Mouse (Mus musculus) urinary bladder, postnatal 25 days (tissue): ENCODE data around the gene Marveld3.

Source experiments
- DNase-seq: peaks from one replicate; pipeline ENCODE4 v3.0.0; 2022; ENCODE audit warnings: low spot score

Marveld3 gene

DNA sequence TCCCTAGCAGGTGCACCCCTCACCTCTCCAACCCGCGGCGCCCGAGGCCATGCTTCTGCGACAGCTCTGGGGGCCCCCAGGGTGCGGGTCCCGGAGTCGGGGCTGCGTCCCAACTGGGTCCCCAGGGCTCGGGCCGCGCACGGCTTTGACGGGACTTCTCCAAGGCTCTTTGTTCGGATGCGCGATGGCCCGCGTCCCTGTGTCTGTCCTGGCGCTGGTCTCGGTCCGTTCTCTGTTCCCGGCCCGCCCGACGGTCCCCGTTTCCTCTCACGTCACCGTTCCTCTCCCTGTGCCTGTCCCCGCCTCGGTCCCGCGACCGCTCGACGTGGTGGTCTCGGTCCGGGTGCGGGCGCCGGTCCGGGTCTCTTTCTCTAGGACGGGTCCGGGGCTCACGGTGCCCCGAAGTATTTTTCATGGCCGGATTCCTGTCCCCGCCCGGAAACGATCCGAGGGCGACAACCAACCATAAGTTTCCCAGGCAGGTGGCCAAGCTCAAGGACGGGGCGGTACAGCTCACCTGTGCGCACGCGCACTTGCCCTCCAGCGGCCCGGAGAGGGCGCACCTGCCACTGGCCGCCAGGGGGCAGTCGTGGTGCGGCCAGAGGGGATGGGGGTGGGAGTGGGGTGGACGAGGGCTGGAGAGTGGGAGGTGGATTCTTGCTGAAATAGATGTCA, at the start of gene Marveld3:
Gene Marveld3, minus strand, starts transcription at position 511 of the 675 bp plus-strand sequence.
- DNase-seq = peak; percentile 67

DNA sequence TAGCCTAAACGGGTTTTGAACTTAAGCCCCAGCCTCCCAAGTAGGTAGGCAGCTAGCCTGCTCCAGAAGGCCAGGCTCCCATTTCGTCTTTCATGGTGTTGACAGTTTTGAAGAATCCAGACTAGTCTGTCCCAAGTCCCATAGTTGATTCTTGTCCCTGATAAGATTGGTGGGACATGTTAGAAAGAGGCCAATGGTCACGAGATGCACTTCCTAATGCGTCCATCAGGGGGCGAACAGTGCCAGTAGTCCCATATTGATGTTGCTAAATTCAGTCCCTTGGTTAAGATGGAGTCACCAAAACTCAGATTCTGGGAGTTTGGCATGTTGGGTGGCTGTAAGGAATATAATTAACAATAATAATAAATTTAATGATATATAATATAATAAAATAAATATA, 48.9 kb upstream of the Marveld3 start:
- DNase-seq = peak; percentile 35

DNA sequence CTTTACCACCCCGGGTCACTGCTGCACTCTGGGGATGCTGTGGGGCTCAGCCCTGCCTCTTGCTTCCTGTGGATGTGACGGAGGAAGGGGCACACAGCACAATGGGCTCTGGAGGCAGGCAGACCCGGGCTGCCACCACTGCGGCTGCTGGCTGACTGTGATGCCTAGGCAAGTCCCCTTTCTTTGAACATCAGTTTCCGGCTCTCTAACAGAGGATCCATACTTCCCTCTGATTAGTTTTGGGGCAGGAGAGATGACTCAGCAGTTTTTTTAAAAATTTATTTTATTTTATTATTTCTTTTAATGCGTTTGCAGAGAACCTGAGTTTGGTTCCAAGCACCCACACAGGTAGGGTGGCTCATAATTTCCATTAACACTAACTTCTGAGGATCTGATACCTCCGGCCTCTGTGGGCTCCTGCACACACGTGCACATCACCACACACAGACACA, 47.0 kb upstream of the Marveld3 start:
- no peak for DNase-seq

DNA sequence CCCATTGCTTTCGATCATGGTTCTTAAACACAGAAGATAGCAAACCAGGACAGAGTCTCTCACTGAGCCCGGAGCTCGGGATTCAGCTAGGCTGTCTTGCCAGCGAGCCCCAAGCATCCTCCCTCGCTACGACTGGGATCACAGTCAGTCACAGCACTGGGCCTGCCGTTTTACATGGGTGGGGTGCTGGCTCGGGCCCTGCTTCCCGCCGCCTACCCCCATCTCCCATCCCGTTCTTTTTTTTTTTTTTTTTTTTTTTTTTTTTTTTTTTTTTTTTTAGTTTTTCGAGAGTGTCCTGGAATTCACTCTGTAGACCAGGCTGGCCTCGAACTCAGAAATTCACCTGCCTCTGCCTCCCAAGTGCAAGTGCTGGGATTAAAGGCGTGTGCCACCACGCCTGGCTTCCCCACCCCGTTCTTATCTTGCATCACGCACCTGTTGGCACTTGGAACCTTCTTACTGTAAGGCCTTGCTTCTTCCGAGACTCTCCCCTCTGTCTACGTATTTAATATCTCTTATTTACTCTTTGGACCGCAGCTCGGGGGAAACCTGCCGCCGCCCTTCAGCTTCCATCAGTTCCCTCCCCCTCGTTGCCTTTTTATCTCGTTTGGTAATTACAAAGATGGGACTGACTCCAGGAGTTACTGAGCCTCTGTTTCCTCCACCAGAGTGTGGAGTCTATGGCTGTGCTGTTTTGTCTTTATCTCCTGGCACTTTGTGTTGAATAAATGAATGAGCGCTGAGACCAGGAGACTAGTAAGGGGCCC, 46.4 kb upstream of the Marveld3 start:
- no peak for DNase-seq

DNA sequence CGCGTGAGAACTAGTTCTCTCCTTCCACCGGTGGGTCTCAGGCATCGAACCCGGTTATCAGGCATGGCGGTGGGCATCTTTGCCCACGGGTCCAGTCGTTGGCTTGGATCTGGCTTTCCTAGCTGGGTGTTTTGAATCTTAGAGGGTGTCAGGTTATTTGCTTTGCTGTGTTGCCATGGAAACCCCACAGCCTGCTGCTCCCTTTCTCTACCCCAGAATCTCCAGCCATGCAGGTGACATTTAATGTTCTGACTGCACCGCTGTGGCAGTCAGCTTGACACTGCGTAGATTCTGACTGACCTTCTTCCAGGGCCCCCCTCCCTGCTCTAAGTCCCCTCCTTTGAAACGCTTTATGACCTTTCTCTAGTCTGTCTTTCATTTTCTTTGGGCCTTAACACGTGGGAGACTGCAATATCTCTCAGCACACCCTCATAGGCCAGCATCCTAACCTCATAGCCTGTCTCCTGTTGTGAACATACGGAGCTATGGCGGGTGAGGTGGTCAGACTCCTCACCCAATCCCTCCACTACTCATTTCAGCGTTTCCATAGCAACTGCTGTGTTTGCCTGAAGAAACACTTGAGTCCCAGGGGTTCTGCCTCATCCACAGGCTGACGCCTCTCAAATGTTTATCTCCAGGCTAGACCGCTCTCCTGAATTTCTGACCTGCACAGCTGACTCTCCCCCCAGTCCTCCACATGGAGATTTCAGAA, 44.5 kb upstream of the Marveld3 start:
- no peak for DNase-seq

DNA sequence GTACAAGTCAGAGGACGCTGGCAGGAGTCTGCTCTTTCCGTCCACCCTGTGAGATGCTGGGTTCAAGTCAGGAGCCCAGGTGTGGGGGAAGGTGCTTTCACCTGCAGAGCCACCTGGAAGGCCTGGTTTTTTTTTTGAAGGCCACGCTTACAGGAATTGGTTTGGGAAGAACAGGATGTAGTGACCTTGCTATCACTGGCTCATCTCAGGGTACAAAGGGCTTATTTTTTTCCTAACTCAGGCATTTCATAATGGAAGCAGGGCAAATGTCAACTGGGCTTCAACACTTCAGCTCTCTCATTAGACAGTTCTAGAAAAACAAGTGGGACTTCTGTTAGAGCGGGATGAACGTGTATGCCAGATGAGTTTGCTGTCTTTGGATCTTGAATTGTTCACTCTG, 42.3 kb upstream of the Marveld3 start:
- no peak for DNase-seq

DNA sequence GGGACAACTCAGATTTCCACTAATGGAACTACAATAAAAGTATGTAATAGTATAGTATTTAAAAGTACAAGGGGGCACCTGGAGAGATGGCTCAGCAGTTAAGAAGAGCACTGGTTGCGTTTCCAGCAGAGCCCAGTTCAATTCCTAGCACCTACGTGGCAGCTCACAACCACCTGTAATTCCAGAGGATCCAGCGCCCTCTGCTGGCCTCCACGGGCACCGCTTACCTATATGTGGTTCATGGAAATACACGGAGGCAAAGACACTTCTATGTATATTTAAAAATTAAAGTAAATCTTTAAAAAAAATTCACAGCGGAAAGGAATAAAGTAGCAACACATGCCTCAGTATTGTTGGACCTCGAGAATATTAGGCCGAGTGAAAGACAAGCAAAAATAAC, 41.0 kb upstream of the Marveld3 start:
- no peak for DNase-seq

DNA sequence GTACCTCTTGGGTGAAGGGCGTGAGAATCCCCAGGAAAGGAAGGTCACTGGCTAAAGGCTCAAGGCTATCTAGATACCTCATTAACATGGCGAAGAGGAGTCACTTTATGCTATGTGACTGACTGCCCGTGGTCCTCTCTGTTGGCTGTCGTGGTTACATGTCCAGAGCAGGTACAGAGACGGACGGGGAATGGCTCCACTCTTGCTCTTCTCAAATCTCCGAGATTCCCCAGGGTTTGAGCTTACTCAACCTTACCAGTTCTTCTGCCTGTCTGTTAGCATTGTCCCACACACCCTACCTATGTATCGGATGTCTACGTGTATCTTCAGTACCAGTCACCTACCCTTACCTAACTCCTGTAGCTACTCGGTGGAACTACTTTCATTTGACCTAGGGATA, 38.0 kb upstream of the Marveld3 start:
- no peak for DNase-seq

DNA sequence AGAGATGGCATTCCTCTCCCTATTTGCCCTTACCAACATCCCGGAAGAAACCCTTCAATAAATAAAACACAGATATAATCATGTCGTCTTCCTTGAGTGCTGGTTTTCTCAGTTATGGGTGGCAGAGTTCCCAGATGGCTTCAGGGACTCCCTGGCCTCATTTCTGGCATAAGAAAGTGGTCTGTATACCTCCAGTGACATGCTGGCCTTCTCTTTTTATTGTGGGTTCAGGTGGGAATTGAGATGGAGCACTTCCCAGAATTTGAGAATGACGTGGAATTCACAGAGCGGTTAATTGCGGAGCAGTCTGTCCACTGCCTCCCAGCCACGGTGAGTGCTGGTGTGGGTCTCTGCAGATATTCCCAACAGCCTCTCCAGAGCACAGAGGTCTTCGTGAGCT, 36.1 kb upstream of the Marveld3 start:
- DNase-seq = no peak

DNA sequence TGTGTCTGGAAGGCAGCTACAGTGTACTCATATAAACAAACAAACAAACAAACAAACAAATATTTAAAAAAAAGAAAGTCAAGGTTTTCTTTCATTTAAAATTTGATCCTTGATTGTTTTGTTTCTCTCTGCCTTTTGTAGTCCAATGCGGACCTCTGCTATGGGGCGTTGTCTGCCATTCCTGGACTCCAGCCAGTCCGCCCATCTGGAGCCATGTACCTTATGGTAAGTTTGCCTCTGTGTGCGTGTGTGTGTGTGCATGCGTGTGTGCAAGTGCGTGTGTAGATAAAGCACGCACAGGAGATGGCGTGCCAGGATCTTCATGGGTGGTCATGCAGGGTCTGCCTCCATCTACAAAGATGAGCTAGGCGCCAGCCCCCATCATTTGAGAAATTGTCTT, 35.4 kb upstream of the Marveld3 start:
- DNase-seq = no peak

DNA sequence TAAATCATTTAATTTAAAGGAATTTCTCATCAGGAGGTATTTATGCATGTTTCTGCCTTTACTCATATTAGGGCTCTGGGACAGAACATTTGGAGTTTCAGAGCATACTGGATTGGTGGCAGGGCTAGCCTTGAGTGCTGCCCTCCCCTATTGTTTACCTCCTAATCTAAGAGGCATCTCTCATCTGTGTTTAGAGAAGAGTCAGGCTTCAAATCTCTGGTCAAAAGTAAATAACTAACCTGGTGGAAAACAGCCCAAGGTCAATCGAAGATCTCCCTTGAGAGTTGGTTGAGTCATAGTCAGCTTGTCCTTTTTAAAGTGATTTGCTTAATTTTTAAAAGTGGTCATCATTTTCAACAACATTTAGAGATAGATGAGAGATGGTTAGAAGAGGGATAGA, 30.9 kb upstream of the Marveld3 start:
- DNase-seq = no peak

DNA sequence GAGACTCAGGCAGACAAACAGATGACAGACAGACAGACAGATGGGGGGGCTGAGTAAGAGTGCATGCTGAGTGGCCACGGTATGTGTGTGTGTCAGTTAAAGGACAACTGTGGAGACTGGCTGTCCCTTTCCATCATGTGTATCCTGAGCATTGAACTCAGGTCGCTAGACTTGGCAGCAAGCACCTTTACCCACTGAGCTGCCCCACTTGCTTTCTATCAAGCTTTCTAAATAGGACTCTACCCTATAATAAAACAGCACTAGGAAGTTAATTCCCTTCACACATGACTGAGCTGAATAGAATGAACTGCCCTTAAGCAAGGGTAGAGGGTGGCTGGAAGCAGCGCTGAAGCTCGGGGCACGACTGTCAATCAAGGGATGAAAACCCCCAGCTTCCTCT, 30.2 kb upstream of the Marveld3 start:
- no peak for DNase-seq

DNA sequence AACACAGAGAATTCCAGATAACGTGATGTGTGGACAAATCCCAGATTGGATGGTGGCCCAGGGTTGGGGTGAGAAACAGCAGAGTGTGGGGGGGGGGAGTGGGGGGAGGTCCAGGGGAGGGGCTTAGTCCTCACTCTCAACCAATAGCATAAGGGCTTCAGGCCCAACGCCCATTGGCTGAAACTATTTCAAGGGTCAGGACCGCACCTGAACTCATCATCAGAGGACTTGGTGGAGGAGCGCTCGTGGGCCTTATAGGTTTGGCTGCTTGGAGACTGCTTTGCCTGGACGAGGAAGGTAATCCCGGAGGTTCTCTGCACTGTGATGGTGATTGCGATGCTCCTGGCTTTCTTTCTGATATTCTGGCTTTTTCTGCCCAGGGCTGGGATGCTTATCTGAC, 28.2 kb upstream of the Marveld3 start, which contains the start of gene Tat:
Gene Tat, plus strand, starts transcription at position 214 of the 400 bp plus-strand sequence.
- DNase-seq = no peak

DNA sequence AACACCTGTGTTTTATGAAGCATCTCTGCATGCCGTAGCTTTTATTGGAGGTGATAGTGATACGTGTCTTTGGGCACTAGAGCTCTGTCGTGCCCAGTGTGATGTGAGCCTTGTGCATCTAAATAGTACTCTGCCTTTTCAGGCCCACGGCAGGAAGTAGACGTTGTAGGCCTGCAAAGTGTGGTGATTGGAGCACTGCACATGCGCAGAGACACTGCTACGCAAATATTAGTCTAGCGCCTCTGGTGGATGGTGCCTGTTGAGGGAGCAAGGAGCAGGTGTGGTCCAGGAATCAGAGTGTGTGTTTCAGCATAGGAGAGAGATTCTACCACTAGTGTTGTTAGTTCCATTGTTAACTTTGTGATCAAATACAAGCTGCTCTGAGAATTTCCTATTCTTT, 27.1 kb upstream of the Marveld3 start:
- no peak for DNase-seq

DNA sequence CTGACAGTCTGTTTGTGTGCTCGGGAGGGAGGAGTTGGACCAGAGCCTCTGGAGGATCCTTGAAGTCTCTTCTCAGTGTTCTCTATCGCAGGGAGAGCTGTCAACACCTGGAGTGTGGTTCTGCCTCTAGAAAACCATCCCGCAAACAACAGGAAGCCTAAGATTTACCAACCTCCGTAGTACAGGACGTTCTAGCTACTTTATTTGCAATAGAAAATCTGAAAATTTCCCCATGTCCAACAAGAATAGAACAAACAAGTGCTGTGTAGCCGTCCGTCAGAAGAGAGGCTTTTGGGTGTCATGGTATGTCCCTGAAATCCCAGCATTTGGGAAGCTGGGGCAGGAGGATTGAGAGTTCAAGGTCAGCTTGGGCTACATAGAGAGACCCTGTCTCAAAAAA, 25.8 kb upstream of the Marveld3 start:
- DNase-seq = no peak

DNA sequence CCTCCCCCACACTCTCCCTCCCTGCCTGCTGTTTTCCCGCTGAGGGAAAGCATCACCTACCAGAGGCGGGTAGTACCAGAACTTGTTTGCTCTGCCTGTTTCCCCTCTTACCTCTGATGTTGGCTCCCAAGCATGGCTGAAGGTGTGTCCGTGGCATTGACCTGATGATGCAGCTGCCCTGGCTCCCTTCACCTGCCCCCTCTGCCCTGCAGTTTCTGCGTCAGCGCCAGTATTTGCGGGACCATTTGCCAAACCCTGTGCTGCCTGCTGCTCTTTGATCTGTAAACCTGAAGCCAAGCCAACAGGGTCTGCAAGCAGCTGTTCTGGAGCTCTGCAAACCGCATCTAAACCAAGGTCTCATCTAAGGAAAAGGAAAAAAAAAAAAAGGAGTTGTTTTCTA, 24.4 kb upstream of the Marveld3 start:
- DNase-seq = no peak

DNA sequence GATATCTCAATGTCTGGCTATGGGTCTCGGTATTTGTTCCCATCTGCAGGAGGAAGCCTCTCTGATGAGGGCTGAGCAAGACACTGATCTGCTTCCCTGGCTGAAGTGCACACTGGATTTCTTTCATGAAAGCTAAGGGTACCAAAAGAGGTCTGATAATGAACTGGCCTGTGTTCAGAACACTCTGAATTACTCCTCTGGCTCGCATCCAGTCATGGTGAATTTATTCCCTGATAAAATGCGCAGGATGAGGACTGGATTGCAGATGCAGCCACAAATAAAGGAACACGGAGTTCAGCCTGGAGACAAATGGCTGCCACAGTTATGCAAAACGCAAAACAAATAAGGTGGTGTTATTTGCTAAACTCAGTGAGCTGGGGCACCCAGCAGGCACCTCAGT, 21.9 kb upstream of the Marveld3 start:
- DNase-seq = no peak

DNA sequence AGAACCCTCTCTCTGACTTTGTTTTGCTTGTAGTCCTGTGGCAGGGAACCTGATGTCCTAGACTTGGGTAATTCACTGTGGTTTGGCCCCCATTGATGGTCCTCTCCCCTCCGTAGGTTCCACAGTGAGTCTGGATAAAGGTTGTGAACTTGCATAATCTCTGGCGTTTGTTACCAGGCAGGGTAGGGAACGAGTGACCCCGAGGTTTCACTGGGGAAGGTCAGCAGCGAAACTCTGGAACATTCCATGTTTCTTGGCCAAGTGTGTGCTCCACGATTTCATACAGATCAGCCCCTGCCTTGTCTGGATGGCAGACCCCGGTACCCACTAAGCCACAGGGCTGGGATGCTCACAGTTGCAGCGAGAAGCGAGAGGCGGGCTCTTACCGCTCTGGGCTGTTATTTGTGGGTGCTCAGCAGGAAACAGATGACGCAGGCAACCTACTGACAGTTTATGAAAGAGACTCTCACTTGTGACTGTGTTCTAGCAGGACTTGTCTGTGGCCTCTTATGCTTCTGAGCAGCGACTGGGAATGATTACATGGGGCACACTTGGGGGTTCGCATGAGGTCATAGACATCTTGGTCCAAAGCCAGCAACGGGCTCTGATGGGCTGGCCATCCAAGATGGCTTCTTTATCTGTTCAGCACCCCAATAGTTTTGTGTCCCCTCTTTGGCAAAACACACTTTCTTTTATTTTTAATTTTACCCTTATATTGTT, 20.5 kb upstream of the Marveld3 start:
- DNase-seq = no peak

DNA sequence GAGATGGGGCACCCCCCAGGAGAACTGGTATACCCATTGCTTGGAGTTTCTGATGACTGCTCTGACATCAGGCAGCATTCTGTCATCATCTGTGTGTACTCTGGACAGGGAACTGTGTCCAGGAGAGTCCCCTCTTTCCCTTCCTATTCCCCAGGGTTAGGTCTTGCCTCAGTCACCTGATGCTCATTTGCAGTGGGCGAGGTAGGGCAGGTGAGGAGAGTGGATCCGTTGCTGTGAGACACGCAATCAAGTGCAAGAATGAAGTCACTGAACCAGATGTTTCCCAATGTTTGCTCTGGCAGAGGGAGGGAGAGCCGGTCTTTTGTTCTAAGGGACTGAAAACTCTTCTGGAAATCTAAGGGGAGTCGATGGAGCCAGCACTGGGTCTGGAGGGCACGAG, 17.3 kb upstream of the Marveld3 start:
- no peak for DNase-seq

DNA sequence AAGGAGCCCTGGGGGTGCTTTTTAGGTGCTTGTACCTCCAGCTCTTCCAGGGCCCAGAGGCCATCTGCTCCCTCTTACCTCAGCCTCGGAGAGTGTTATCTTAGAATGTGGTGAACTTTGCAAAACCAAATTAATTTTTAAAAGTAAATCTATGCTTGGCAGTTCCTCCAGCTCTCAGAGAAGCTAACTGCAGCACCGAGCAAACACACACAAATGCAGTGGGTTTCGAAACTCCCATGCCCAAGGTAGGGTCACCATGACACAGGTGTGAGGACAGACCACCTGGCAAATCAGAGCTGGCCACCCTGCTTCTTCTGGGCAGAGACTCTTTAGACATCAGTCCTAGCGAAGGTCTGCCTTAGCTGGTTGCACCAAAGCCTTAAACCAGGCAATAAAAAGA, 10.9 kb upstream of the Marveld3 start:
- DNase-seq = no peak

DNA sequence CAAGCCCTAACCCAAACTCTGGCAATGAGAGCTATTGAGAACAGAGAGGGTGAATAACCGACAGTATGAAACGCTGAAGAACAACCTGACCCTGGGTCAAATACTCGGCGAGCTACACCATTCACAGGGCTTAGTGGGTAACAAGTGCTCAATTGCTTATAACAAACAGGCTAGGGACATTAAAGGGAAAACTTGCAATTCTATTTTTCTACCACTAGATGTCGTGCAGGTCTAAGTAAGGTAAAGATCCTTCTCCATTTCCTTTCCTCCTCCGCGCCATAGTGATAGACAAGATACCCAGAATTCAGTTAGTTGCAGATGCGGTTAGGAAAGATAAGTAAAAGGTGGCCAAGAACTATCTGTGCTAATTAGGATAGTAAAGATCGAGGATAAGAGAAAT, 8.3 kb upstream of the Marveld3 start:
- DNase-seq = no peak

DNA sequence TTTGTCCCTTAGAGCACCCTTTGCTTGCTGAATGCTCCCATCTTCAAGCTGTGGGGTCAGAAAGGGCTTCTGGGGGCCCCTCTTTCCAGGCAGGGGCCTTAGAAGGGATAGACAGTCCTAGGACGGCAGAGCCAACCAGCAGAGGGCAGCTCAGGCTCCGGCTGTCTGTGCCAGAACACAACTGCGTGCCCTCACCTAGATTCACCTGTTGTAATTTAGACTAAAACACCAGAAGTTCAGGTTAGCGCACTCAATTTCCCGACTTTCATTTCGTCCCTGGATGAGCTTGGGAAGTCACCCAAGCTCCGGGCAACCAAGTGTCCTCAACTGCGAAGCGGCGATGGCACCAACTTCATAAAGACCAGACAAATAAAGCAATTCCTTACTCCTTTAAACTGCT, 6.8 kb upstream of the Marveld3 start:
- no peak for DNase-seq
